Mouse (Mus musculus): ENCODE results near the gene Neu3.

DNA sequence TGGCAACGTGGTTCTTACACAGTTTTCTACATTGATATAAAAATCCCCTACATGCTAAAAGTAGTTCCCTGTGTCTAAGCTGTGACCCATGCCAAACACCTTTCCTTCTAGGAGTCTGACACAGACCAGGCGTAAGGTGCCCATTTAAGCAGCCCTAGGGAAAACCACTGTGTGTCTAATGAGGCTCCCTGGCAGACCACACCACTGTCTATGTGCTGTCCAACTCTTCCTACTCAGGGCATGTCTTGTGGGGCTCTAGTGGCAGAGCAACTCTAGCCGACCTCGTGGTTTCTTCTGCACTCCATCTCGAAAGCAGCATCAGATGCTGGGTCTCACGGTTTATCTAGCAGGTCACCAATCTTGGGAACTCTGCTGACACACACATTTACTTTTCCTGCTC, 23.4 kb upstream of the Neu3 start:
- TF ChIP-seq CTCF (IDR thresholded peaks at IDR 0.05; ENCODE audit: extremely low read depth, insufficient read depth, low read length) (no peak), POLR2A (IDR thresholded peaks at IDR 0.05; ENCODE audit: extremely low read depth, insufficient read depth, low read length) (no peak)
